Mouse (Mus musculus) olfactory bulb, adult 2 months (tissue): ENCODE results near the gene Stam. TPM values are rescaled to one million over a fixed set of nuclear protein-coding genes. Genes with fewer than 3 reads are reported as not detected.

Experiments used
- H3K27ac ChIP-seq: fragments of 200-500 bp; 2 replicates; pipeline ENCODE4 v1.5.1; 2012; ENCODE audit warnings: low read depth, low read length; ENCODE audit not compliant: insufficient read depth
- H3K4me1 ChIP-seq: fragments of 200-500 bp; 2 replicates; pipeline ENCODE4 v1.6.1; 2012; ENCODE audit warnings: low read length; ENCODE audit not compliant: control insufficient read depth, insufficient read depth
- H3K4me3 ChIP-seq: fragments of 200-500 bp; 2 replicates; pipeline ENCODE4 v1.5.1; 2012; ENCODE audit warnings: mild to moderate bottlenecking, low read depth, low read length, moderate library complexity; ENCODE audit not compliant: insufficient read depth
- CTCF ChIP-seq: fragments of 200-500 bp; IDR thresholded peaks from 2 replicates; pipeline ENCODE4 v1.5.1; 2012; ENCODE audit warnings: low read depth, mild to moderate bottlenecking, low read length, moderate library complexity; ENCODE audit not compliant: insufficient read depth
- POLR2A ChIP-seq: fragments of 200-500 bp; IDR thresholded peaks from 2 replicates; pipeline ENCODE4 v1.6.1; 2012; ENCODE audit warnings: mild to moderate bottlenecking, low read depth, low read length, moderate library complexity; ENCODE audit not compliant: insufficient read depth
- WGBS: fragments of 180-500 bp; shearing (Covaris S2); methylation state at CpG from one replicate; pipeline ENCODE4 v1.1.7; 2018; 5-methylcytosine and 5-hydroxymethylcytosine counted together
- polyA plus RNA-seq: library from polyadenylated mRNA; stranded (reverse); fragments of >200 nt; gene quantifications from 2 replicates; pipeline ENCODE4 v1.2.4, GENCODE M21; 2012; ENCODE audit warnings: low replicate concordance; ENCODE audit not compliant: missing spikeins, insufficient read depth, insufficient read length

Gene Stam
- not detected in 2 replicates for polyA plus RNA-seq

GRCm38 (mm10) chr2:14073362-14074220 is at the start of gene Stam:
Gene Stam, plus strand, starts transcription at chr2:14074098.
- WGBS, result under 1% methylated on average over 50 of the region's 50 CpGs
- peak within 1 kb of the TSS; percentile 100 for H3K27ac ChIP-seq
- TF ChIP-seq CTCF, result no peak
- TF ChIP-seq POLR2A, result peak; percentile 48

GRCm38 (mm10) chr2:14041249-14041648 is 32.6 kb upstream of the Stam start:
- H3K4me3 ChIP-seq, result no peak overlapping the region
- no peaks in the 10 kb centered on the region for H3K4me1 ChIP-seq
- H3K27ac ChIP-seq, result no peak overlapping the region
- TF ChIP-seq CTCF (no peak), POLR2A (no peak)
- WGBS, result 95% methylated on average over 2 of the region's 2 CpGs

More at GRCm38 (mm10) chr2:14073362-14074220, at the start of gene Stam:
- no peaks in the 10 kb centered on the region for H3K4me1 ChIP-seq
- peak within 1 kb of the TSS; percentile 99 for H3K4me3 ChIP-seq

DNA sequence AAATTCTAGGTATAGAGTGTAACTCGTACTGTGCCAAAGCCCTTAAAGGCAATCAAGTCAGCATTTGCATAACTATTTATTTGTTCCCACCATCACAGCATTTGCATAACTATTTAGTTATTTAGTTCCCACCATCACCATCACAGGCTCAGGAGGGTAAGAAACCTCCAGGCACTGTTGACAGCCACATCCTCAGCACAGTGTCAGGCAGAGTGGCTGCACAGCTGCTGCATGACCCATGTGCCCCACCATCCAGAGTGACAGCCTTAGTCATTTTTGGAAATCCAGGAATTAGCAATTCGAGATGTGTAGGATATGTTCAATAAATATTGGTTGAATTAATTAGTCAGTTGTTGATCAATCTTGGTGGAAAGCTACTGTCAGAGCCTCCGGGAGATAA is 30.9 kb upstream of the Stam start:
- TF ChIP-seq CTCF, result no peak
- TF ChIP-seq POLR2A, result no peak
- Histone ChIP-seq H3K4me1 (no peaks in the 10 kb centered on the region), H3K4me3 (no peak overlapping the region), H3K27ac (no peak overlapping the region)
- WGBS, result 83% methylated on average over 3 of the region's 3 CpGs

- H3K27ac ChIP-seq, result no peak overlapping the region
- no peak for TF ChIP-seq CTCF
- no peak for TF ChIP-seq POLR2A
- no peaks in the 10 kb centered on the region for H3K4me1 ChIP-seq
- H3K4me3 ChIP-seq, result no peak overlapping the region
- 62% methylated on average over 9 of the region's 9 CpGs for WGBS
These were observed 30.2 kb upstream of the Stam start for GRCm38 (mm10) chr2:14043577-14044170.

DNA sequence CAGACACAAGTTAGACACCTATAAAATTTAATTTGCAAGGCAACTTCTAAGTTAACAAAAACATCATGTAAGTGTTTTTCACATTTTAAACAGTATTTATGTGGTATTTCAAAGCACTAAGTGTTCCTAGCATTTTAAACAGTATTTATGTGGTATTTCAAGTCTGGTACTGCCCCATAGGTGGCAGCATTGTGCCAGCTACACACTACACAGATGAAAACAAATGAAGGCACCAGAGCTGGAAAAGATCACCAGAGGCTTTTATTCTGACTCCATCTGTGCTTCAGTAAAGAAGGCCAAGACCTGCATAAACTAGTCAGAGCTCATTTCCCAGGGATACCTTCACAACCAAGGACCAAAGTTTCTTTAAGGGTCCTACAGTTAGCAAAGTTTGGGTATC is 25.5 kb upstream of the Stam start:
- H3K4me1 ChIP-seq, result no peaks in the 10 kb centered on the region
- H3K4me3 ChIP-seq, result no peak overlapping the region
- TF ChIP-seq CTCF, result no peak
- no peak for TF ChIP-seq POLR2A
- no peak overlapping the region for H3K27ac ChIP-seq

GRCm38 (mm10) chr2:14048808-14049207 is 25.1 kb upstream of the Stam start:
- no peaks in the 10 kb centered on the region for H3K4me1 ChIP-seq
- WGBS, result 73% methylated on average over 5 of the region's 5 CpGs

GRCm38 (mm10) chr2:14053618-14054017 is 20.3 kb upstream of the Stam start:
- no peak overlapping the region for H3K4me3 ChIP-seq
- TF ChIP-seq POLR2A (no peak), CTCF (no peak)
- 83% methylated on average over 3 of the region's 3 CpGs for WGBS
- no peak overlapping the region for H3K27ac ChIP-seq
- 0 out of 2 replicates have a peak, but pooled peaks cover 2% of the 10 kb centered on the region for H3K4me1 ChIP-seq

More at GRCm38 (mm10) chr2:14048808-14049207, 25.1 kb upstream of the Stam start:
- Histone ChIP-seq H3K27ac (peak overlapping the region; percentile 53), H3K4me3 (no peak overlapping the region)
- TF ChIP-seq POLR2A (no peak), CTCF (no peak)

- WGBS, result 83% methylated on average over 3 of the region's 3 CpGs
- no peak overlapping the region for H3K27ac ChIP-seq
- TF ChIP-seq POLR2A, result no peak
- no peak for TF ChIP-seq CTCF
- no peak overlapping the region for H3K4me3 ChIP-seq
- H3K4me1 ChIP-seq, result 0 out of 2 replicates have a peak, but pooled peaks cover 2% of the 10 kb centered on the region
These were observed 19.7 kb upstream of the Stam start for GRCm38 (mm10) chr2:14054163-14054562.

DNA sequence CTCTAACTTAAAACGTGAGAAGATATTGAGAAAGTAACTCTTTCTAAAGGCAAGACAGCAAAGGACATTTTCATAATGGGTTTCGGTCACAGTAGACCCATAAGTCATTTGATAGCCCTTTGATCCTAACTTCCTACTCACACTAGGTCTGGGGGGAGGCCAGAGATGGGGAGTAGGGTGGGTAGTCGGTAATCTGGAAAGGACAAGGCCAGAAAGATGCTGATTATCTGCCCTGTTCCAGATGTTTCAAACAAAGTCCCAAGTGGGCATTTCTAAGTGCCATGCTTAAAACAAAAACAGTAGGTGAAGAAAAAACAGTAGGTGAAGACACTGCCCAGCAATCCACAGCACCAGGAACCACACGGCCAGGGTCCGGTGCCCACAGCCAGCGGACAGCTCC is 19.2 kb upstream of the Stam start:
- Histone ChIP-seq H3K4me3 (peak overlapping the region; percentile 99), H3K27ac (peak overlapping the region; percentile 20; the same call in 1 of the 2 replicates), H3K4me1 (0 out of 2 replicates have a peak, but pooled peaks cover 2% of the 10 kb centered on the region)
- no peak for TF ChIP-seq POLR2A
- TF ChIP-seq CTCF, result no peak
- 6% methylated on average over 6 of the region's 6 CpGs for WGBS
